ENCODE assay signal across 8 mouse cellular contexts in genomic region chr17:46852725-46853124, GRCm38 (mm10). TPM values are rescaled to one million over a fixed set of nuclear protein-coding genes. Genes with fewer than 3 reads are reported as not detected.
DNase-seq lines count a peak whose midpoint lies in the region; ATAC-seq lines count a peak whose summit lies in the region.

No protein-coding gene starts in this region.

- no peak for ATAC-seq in embryonic facial prominence, embryonic 12.5 days (ENCODE audit: insufficient number of reproducible peaks, insufficient read depth, low FRiP score, low TSS enrichment)
- no peak for ATAC-seq in midbrain, embryonic 11.5 days (ENCODE audit: low FRiP score)

- no peaks in the 10 kb centered on the region for H3K9me3 ChIP-seq in embryonic facial prominence, embryonic 12.5 days
- no peaks in the 10 kb centered on the region for H3K9me3 ChIP-seq in midbrain, embryonic 11.5 days (ENCODE audit: control insufficient read depth, low read length)

- H3K27ac ChIP-seq in embryonic facial prominence, embryonic 12.5 days: peak overlapping the region; percentile 41
- H3K27ac ChIP-seq in midbrain, embryonic 11.5 days (ENCODE audit: low read depth, low read length): peak overlapping the region; percentile 35; the same call in 1 of the 2 replicates

- H3K9ac ChIP-seq in embryonic facial prominence, embryonic 12.5 days: no peak overlapping the region
- H3K9ac ChIP-seq in midbrain, embryonic 11.5 days (ENCODE audit: low read length): no peak overlapping the region

- peak; percentile 32 to 42 for DNase-seq in lung, adult 18-20 months
- no peak for DNase-seq in lung, postnatal 14 days
- DNase-seq in kidney, adult 9 months: peak; percentile 63
- DNase-seq in midbrain, embryonic 11.5 days (ENCODE audit: low spot score, missing footprints): no peak
- peak; percentile 82 for DNase-seq in yolk sac, embryonic 10.5 days (ENCODE audit: low spot score)
- DNase-seq in gastrocnemius, adult 8-10 months (ENCODE audit: low spot score in 2 of 2): no peak
- DNase-seq in adrenal gland, postnatal 14 days: no peak

- H3K4me1 ChIP-seq in embryonic facial prominence, embryonic 12.5 days: peaks cover 22% of the 10 kb centered on the region
- peaks cover 14% of the 10 kb centered on the region for H3K4me1 ChIP-seq in midbrain, embryonic 11.5 days (ENCODE audit: control insufficient read depth, insufficient read depth, low read length)

- no peaks in the 10 kb centered on the region for H3K36me3 ChIP-seq in embryonic facial prominence, embryonic 12.5 days
- no peaks in the 10 kb centered on the region for H3K36me3 ChIP-seq in midbrain, embryonic 11.5 days (ENCODE audit: control insufficient read depth, insufficient read depth, low read length)

- no peak overlapping the region for H3K4me3 ChIP-seq in embryonic facial prominence, embryonic 12.5 days
- no peak overlapping the region for H3K4me3 ChIP-seq in midbrain, embryonic 11.5 days (ENCODE audit: low read depth, low read length)

- no peaks in the 10 kb centered on the region for H3K27me3 ChIP-seq in embryonic facial prominence, embryonic 12.5 days
- no peaks in the 10 kb centered on the region for H3K27me3 ChIP-seq in midbrain, embryonic 11.5 days (ENCODE audit: control insufficient read depth, insufficient read depth, low read length)

- H3K4me2 ChIP-seq in embryonic facial prominence, embryonic 12.5 days (replicated peaks): no peak overlapping the region
- H3K4me2 ChIP-seq in midbrain, embryonic 11.5 days: no peak overlapping the region

- 40% methylated on average over 6 of the region's 6 CpGs for WGBS in embryonic facial prominence, embryonic 12.5 days
- 55% methylated on average over 6 of the region's 6 CpGs for WGBS in midbrain, embryonic 11.5 days

RNA-seq across cellular contexts. Expression of gene Bicral, which starts 5.6 kb away (rescaled TPM):
- 4.6 and 5.5 TPM in 2 replicates for polyA plus RNA-seq in embryonic facial prominence, embryonic 12.5 days (2016; fragmentation: Nextera tagmentation; extraction: Ambion mirVana)
- polyA plus RNA-seq in midbrain, embryonic 11.5 days (2014; fragmentation: Nextera tagmentation; extraction: Ambion mirVana): 5.8 and 6.4 TPM in 2 replicates
- total RNA-seq in gastrocnemius, adult 8-10 months (2022): 10 to 100 TPM; 11.2 to 15.0 (median 12.5) TPM
- 19.4 and 20.1 TPM in 2 replicates for total RNA-seq in adrenal gland, postnatal 14 days (2021)

RNA-seq across cellular contexts. Expression of gene Tbcc, which starts 37.8 kb away (rescaled TPM):
- 80.2 and 83.7 TPM in 2 replicates for polyA plus RNA-seq in embryonic facial prominence, embryonic 12.5 days (2016; fragmentation: Nextera tagmentation; extraction: Ambion mirVana)
- 72.7 and 76.2 TPM in 2 replicates for polyA plus RNA-seq in midbrain, embryonic 11.5 days (2014; fragmentation: Nextera tagmentation; extraction: Ambion mirVana)
- 1 to 10 TPM; 7.4 to 9.4 (median 7.9) TPM for total RNA-seq in gastrocnemius, adult 8-10 months (2022)
- 20.6 and 20.7 TPM in 2 replicates for total RNA-seq in adrenal gland, postnatal 14 days (2021)

RNA-seq across cellular contexts. Expression of gene Prph2, which starts 57.5 kb away (rescaled TPM):
- polyA plus RNA-seq in embryonic facial prominence, embryonic 12.5 days (2016; fragmentation: Nextera tagmentation; extraction: Ambion mirVana): 0.09 TPM in 1 of 2 replicates, not detected in the other
- not detected in 2 replicates for polyA plus RNA-seq in midbrain, embryonic 11.5 days (2014; fragmentation: Nextera tagmentation; extraction: Ambion mirVana)
- total RNA-seq in gastrocnemius, adult 8-10 months (2022): not detected
- total RNA-seq in adrenal gland, postnatal 14 days (2021): not detected in 2 replicates

Comparison
In these comparisons a context has a peak if more than half of its experiments do, and no peak if none do; other contexts are left out.
1. DNase-seq: peak in lung, adult 18-20 months (2 of 2), kidney, adult 9 months (single experiment) and yolk sac, embryonic 10.5 days (single experiment); none in lung, postnatal 14 days (single experiment), midbrain, embryonic 11.5 days (single experiment), gastrocnemius, adult 8-10 months (0 of 2) and adrenal gland, postnatal 14 days (single experiment).